Mouse (Mus musculus) adrenal gland, postnatal 0 days (tissue): Measurements from ENCODE around the gene Hnrnpdl. TPM values are rescaled to one million over a fixed set of nuclear protein-coding genes. Genes with fewer than 3 reads are reported as not detected.

ENCODE experiments used
- polyA plus RNA-seq: library from polyadenylated mRNA; unstranded; fragments of >200 nt; fragmentation: Nextera tagmentation; extraction: Ambion mirVana; gene quantifications from 2 replicates; pipeline ENCODE4 v1.2.1, GENCODE M21; 2015

Hnrnpdl gene
- 74.5 and 88.2 TPM in 2 replicates for polyA plus RNA-seq

DNA sequence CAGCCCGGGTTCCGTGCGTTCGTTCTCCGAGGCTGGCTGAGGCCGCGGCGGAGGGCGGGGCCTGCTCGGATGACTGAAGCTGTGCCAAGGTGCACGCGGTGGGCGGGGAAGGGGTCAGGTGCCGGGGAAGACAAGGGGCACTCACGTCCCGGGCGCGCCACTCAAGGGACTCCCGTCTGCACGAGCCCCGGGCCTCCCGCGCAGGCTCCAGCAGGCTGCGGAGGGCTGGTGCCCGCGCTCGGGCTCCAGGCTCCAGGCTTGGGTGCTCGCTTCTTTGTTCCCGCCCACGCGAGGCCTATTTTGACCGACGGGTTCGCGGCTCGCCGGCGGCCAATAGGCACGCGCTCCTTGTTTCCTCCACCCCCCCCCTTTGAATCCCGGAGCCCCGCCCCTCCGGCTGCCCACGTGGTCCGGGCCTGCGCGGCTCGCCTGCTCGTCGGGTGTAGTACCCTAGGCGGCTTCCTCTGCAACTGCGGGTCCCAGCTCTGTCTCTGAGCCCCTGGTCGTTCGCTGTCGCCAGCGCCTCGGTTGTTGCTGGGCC lies at the start of gene Hnrnpdl, which contains the start of gene Enoph1:
Gene Hnrnpdl (minus strand): TSS at position 63 of the 541 bp plus-strand sequence.
Gene Enoph1 (plus strand): TSS at position 384 of the 541 bp plus-strand sequence.

Other genes starting within 250 kb of the Hnrnpdl start
- gene Vamp9, start 133.4 kb downstream of the Hnrnpdl start, polyA plus RNA-seq = 0.80 and 2.1 TPM in 2 replicates
- gene Hnrnpd, start 60.7 kb downstream of the Hnrnpdl start, polyA plus RNA-seq = 83.8 and 90.8 TPM in 2 replicates
- gene 4930524J08Rik, start 60.6 kb downstream of the Hnrnpdl start, polyA plus RNA-seq = 2.8 and 3.1 TPM in 2 replicates
- gene Enoph1, start 321 bp upstream of the Hnrnpdl start, polyA plus RNA-seq = 25.9 and 42.7 TPM in 2 replicates
- 1.9 and 7.0 TPM in 2 replicates for gene Tmem150c, start 120.1 kb upstream of the Hnrnpdl start, polyA plus RNA-seq